Comparison of ENCODE assay signal across 25 mouse cellular contexts in the genomic region with DNA sequence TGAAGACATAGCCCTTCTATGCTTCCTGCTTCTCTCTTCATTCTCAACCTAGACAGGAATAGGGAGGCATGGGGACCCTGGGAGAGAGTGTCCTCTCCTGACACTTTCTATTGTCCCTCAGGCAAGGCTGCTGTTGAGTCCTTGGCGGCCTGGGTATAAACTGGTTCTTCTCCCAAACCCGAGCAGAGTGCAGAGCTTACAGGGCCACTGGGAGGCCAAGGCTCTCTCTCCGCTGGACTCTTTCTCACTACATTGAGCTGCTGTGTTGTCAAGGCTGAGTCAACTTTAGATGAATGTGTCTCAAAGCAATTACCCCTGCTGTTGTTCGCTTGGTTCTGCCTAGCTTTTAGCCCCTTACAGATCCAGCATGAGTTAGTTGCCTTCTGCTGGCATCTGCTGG.
DNase-seq lines count a peak whose midpoint lies in the region; ATAC-seq and TF ChIP-seq lines count a peak whose summit lies in the region.
"Had no signal": no experiment of that assay in that cellular context is flagged by ENCODE, and none has a peak within 500 bp of the region (broad histone marks: within the 10 kb centered on the region; RNA-seq: fewer than 3 reads in every experiment).

No protein-coding gene starts in this region.

- H3K27ac ChIP-seq in midbrain, embryonic 10.5 days (replicated peaks) = peak overlapping the region; percentile 10; the same call in 1 of the 2 replicates
- no peak overlapping the region for H3K27ac ChIP-seq in midbrain, postnatal 0 days (ENCODE audit: low read depth, low read length)
- H3K27ac ChIP-seq: embryonic facial prominence, embryonic 13.5 days; embryonic facial prominence, embryonic 15.5 days; forebrain, embryonic 10.5 days; forebrain, embryonic 12.5 days had no signal

- DNase-seq in adrenal gland, adult (ENCODE audit: inconsistent age in 2 of 2, low spot score in 1 of 2) = peak; percentile 25 to 78
- DNase-seq in adrenal gland, postnatal 10 days = no peak
- DNase-seq in adrenal gland, adult 8-10 months = peak; percentile 55
- no peak for DNase-seq in adrenal gland, postnatal 25 days
- no peak for DNase-seq in midbrain, embryonic 10.5 days (ENCODE audit: low spot score)
- no peak for DNase-seq in midbrain, postnatal 0 days (ENCODE audit: low spot score)
- DNase-seq in adrenal gland, postnatal 14 days = peak; percentile 47
- no peak for DNase-seq in cerebellum, postnatal 14 days
- DNase-seq: B cell, adult 2 months; cerebellum, adult 11-12 months; cerebellum, adult 2 months; cerebellum, adult 9-10 months; cerebellum, postnatal 36 days; embryo, embryonic 11 days had no signal

- H3K4me2 ChIP-seq in midbrain, postnatal 0 days (ENCODE audit: low read depth, low read length, poor library complexity, severe bottlenecking) = no peak overlapping the region
- H3K4me2 ChIP-seq: embryonic facial prominence, embryonic 13.5 days; embryonic facial prominence, embryonic 15.5 days; forebrain, embryonic 12.5 days had no signal

- ATAC-seq in midbrain, postnatal 0 days (ENCODE audit: low FRiP score) = no peak
- ATAC-seq: activated CD4-positive, CD25-positive, alpha-beta regulatory T cell, adult 4 months; CD4-positive, CD25-positive, alpha-beta regulatory T cell, adult 4 months; forebrain, embryonic 14.5 days; forebrain, embryonic 16.5 days; Patski had no signal

- no peaks in the 10 kb centered on the region for H3K9me3 ChIP-seq in midbrain, embryonic 10.5 days (replicated peaks)
- H3K9me3 ChIP-seq in midbrain, postnatal 0 days (ENCODE audit: low read length) = no peaks in the 10 kb centered on the region
- H3K9me3 ChIP-seq: embryonic facial prominence, embryonic 13.5 days; embryonic facial prominence, embryonic 15.5 days; forebrain, embryonic 10.5 days; forebrain, embryonic 12.5 days; G1E had no signal

- no peak overlapping the region for H3K4me3 ChIP-seq in midbrain, embryonic 10.5 days
- H3K4me3 ChIP-seq in midbrain, postnatal 0 days (ENCODE audit: low read depth, low read length) = no peak overlapping the region
- H3K4me3 ChIP-seq: embryonic facial prominence, embryonic 13.5 days; embryonic facial prominence, embryonic 15.5 days; erythroblast, embryonic 14.5 days; forebrain, embryonic 10.5 days; forebrain, embryonic 12.5 days had no signal

- 70% methylated on average over 4 of the region's 4 CpGs for WGBS in midbrain, embryonic 10.5 days
- WGBS in midbrain, postnatal 0 days = 77% methylated on average over 4 of the region's 4 CpGs

- H3K9ac ChIP-seq in midbrain, postnatal 0 days (replicated peaks; ENCODE audit: low read length, poor library complexity, severe bottlenecking) = no peak overlapping the region
- H3K9ac ChIP-seq: embryonic facial prominence, embryonic 13.5 days; embryonic facial prominence, embryonic 15.5 days; forebrain, embryonic 12.5 days had no signal

- peaks cover 19% of the 10 kb centered on the region for H3K4me1 ChIP-seq in midbrain, embryonic 10.5 days
- no peaks in the 10 kb centered on the region for H3K4me1 ChIP-seq in midbrain, postnatal 0 days (ENCODE audit: insufficient read depth, low read length)
- H3K4me1 ChIP-seq: embryonic facial prominence, embryonic 13.5 days; embryonic facial prominence, embryonic 15.5 days had no signal

- no peak for TF ChIP-seq CTCF in midbrain, postnatal 0 days (IDR thresholded peaks at IDR 0.05)

- no peaks in the 10 kb centered on the region for H3K36me3 ChIP-seq in midbrain, embryonic 10.5 days
- no peaks in the 10 kb centered on the region for H3K36me3 ChIP-seq in midbrain, postnatal 0 days (ENCODE audit: insufficient read depth, low read length)
- H3K36me3 ChIP-seq: embryonic facial prominence, embryonic 13.5 days; embryonic facial prominence, embryonic 15.5 days; forebrain, embryonic 10.5 days; forebrain, embryonic 12.5 days; G1E had no signal

- no peaks in the 10 kb centered on the region for H3K27me3 ChIP-seq in midbrain, embryonic 10.5 days (ENCODE audit: low read depth, poor library complexity, severe bottlenecking)
- no peaks in the 10 kb centered on the region for H3K27me3 ChIP-seq in midbrain, postnatal 0 days (ENCODE audit: insufficient read depth, low read length)
- H3K27me3 ChIP-seq: forebrain, embryonic 12.5 days had no signal

Comparison
In these comparisons a context has a peak if more than half of its experiments do, and no peak if none do; other contexts are left out.
1. DNase-seq: peak in adrenal gland, adult (2 of 2), adrenal gland, adult 8-10 months (single experiment) and adrenal gland, postnatal 14 days (single experiment); none in adrenal gland, postnatal 10 days (single experiment), adrenal gland, postnatal 25 days (single experiment), midbrain, embryonic 10.5 days (single experiment), midbrain, postnatal 0 days (single experiment) and cerebellum, postnatal 14 days (0 of 2).